In genomic region chr9:66617812-66618211, GRCm38 (mm10) we compare ENCODE assay signal across 31 mouse cellular contexts. TPM values are rescaled to one million over a fixed set of nuclear protein-coding genes. Genes with fewer than 3 reads are reported as not detected.
A peak's percentile ranks its signal among the peaks of the same experiment; 100 is the strongest.
DNase-seq lines count a peak whose midpoint lies in the region; ATAC-seq and TF ChIP-seq lines count a peak whose summit lies in the region.
"Had no signal": no experiment of that assay in that cellular context is flagged by ENCODE, and none has a peak within 500 bp of the region (broad histone marks: within the 10 kb centered on the region; RNA-seq: fewer than 3 reads in every experiment).

No protein-coding gene starts in this region.

- no peak for DNase-seq in forebrain, postnatal 0 days
- DNase-seq in liver, postnatal 0 days, result no peak
- no peak for DNase-seq in MEL (ENCODE audit: low read depth, low spot score)
- peak; percentile 29 for DNase-seq in splenic B cell, adult 2 months (ENCODE audit: low read depth, low spot score)
- DNase-seq in urinary bladder, postnatal 4 days (ENCODE audit: low spot score in 2 of 2), result no peak
- DNase-seq: adrenal gland, adult 2 months; cerebellum, adult 11-12 months; cerebellum, postnatal 14 days; gastrocnemius, postnatal 36 days; heart, postnatal 36 days; kidney, postnatal 4 days; layer of hippocampus, adult 9-11 months; left cerebral cortex, postnatal 4 days; lung, adult 18-20 months; lung, postnatal 4 days; right cerebral cortex, adult 18-20 months; right cerebral cortex, postnatal 4 days; thymus, adult 18-20 months had no signal

- H3K9me3 ChIP-seq in forebrain, postnatal 0 days (ENCODE audit: low read length), result no peaks in the 10 kb centered on the region
- H3K9me3 ChIP-seq in forebrain, embryonic 12.5 days, result no peaks in the 10 kb centered on the region
- no peaks in the 10 kb centered on the region for H3K9me3 ChIP-seq in liver, postnatal 0 days (ENCODE audit: low read length)
- H3K9me3 ChIP-seq in liver, embryonic 12.5 days (replicated peaks), result no peaks in the 10 kb centered on the region
- no peaks in the 10 kb centered on the region for H3K9me3 ChIP-seq in MEL (replicated peaks; ENCODE audit: insufficient read depth, low read length)
- H3K9me3 ChIP-seq in midbrain, embryonic 13.5 days, result no peaks in the 10 kb centered on the region
- H3K9me3 ChIP-seq: embryonic facial prominence, embryonic 12.5 days; heart, embryonic 15.5 days; intestine, embryonic 15.5 days; limb, embryonic 15.5 days; midbrain, embryonic 15.5 days; neural tube, embryonic 13.5 days; stomach, embryonic 15.5 days had no signal

- no peak for TF ChIP-seq EP300 in liver, postnatal 0 days (IDR thresholded peaks at IDR 0.05; ENCODE audit: low read depth)
- no peak for TF ChIP-seq EP300 in MEL (IDR thresholded peaks at IDR 0.05; ENCODE audit: low read depth in 1 of 2, low read length in 2 of 2)

- TF ChIP-seq POLR2A in MEL (IDR thresholded peaks at IDR 0.05; ENCODE audit: control insufficient read depth in 1 of 2, insufficient read depth in 1 of 2, low read depth in 1 of 2, low read length in 2 of 2, poor library complexity in 1 of 2), result no peak

- H3K79me2 ChIP-seq in MEL (ENCODE audit: control insufficient read depth, insufficient read depth, low read length, poor library complexity), result no peaks in the 10 kb centered on the region

- no peak for ATAC-seq in forebrain, postnatal 0 days
- no peak for ATAC-seq in forebrain, embryonic 12.5 days (ENCODE audit: low FRiP score)
- no peak for ATAC-seq in liver, postnatal 0 days
- no peak for ATAC-seq in liver, embryonic 12.5 days
- no peak for ATAC-seq in midbrain, embryonic 13.5 days
- ATAC-seq: intestine, embryonic 15.5 days; midbrain, embryonic 15.5 days had no signal

- H3K27me3 ChIP-seq in forebrain, postnatal 0 days (ENCODE audit: insufficient read depth, low read length), result no peaks in the 10 kb centered on the region
- H3K27me3 ChIP-seq in forebrain, embryonic 12.5 days, result no peaks in the 10 kb centered on the region
- no peaks in the 10 kb centered on the region for H3K27me3 ChIP-seq in liver, postnatal 0 days (ENCODE audit: insufficient read depth, low read length)
- no peaks in the 10 kb centered on the region; the same call in 1 of the 2 replicates for H3K27me3 ChIP-seq in liver, embryonic 12.5 days (replicated peaks)
- H3K27me3 ChIP-seq in MEL (ENCODE audit: control insufficient read depth in 1 of 2, insufficient read depth in 2 of 2, low read length in 2 of 2), result no peaks in the 10 kb centered on the region
- H3K27me3 ChIP-seq in splenic B cell, adult 2 months (ENCODE audit: control insufficient read depth, insufficient read depth, low read length, poor library complexity, severe bottlenecking), result no peaks in the 10 kb centered on the region
- no peaks in the 10 kb centered on the region for H3K27me3 ChIP-seq in midbrain, embryonic 13.5 days
- H3K27me3 ChIP-seq: CH12.LX; embryonic facial prominence, embryonic 12.5 days; heart, embryonic 15.5 days; intestine, embryonic 15.5 days; limb, embryonic 15.5 days; midbrain, embryonic 15.5 days; neural tube, embryonic 13.5 days; stomach, embryonic 15.5 days had no signal

- no peak overlapping the region for H3K4me2 ChIP-seq in forebrain, postnatal 0 days (ENCODE audit: low read depth)
- no peak overlapping the region for H3K4me2 ChIP-seq in forebrain, embryonic 12.5 days
- no peak overlapping the region for H3K4me2 ChIP-seq in liver, postnatal 0 days (ENCODE audit: low read depth, low read length)
- no peak overlapping the region for H3K4me2 ChIP-seq in liver, embryonic 12.5 days
- H3K4me2 ChIP-seq in midbrain, embryonic 13.5 days (replicated peaks), result no peak overlapping the region
- H3K4me2 ChIP-seq: embryonic facial prominence, embryonic 12.5 days; heart, embryonic 15.5 days; hindbrain, embryonic 14.5 days; intestine, embryonic 15.5 days; limb, embryonic 15.5 days; midbrain, embryonic 15.5 days; neural tube, embryonic 13.5 days; stomach, embryonic 15.5 days had no signal

- H3K4me3 ChIP-seq in forebrain, postnatal 0 days (ENCODE audit: low read depth, low read length), result no peak overlapping the region
- H3K4me3 ChIP-seq in forebrain, embryonic 12.5 days (replicated peaks), result no peak overlapping the region
- no peak overlapping the region for H3K4me3 ChIP-seq in liver, postnatal 0 days (ENCODE audit: low read depth, low read length)
- no peak overlapping the region for H3K4me3 ChIP-seq in liver, embryonic 12.5 days
- H3K4me3 ChIP-seq in MEL (ENCODE audit: control insufficient read depth in 1 of 2, insufficient read depth in 1 of 2, low read depth in 2 of 2, low read length in 2 of 2), result no peak overlapping the region
- no peak overlapping the region for H3K4me3 ChIP-seq in midbrain, embryonic 13.5 days (replicated peaks)
- H3K4me3 ChIP-seq: embryonic facial prominence, embryonic 12.5 days; heart, embryonic 15.5 days; intestine, embryonic 15.5 days; left cerebral cortex, adult 2 months; limb, embryonic 15.5 days; midbrain, embryonic 15.5 days; neural tube, embryonic 13.5 days; stomach, embryonic 15.5 days had no signal

- no peaks in the 10 kb centered on the region for H3K36me3 ChIP-seq in forebrain, postnatal 0 days (ENCODE audit: insufficient read depth)
- no peaks in the 10 kb centered on the region for H3K36me3 ChIP-seq in forebrain, embryonic 12.5 days (replicated peaks)
- no peaks in the 10 kb centered on the region for H3K36me3 ChIP-seq in liver, postnatal 0 days (replicated peaks; ENCODE audit: insufficient read depth, low read length)
- no peaks in the 10 kb centered on the region for H3K36me3 ChIP-seq in liver, embryonic 12.5 days
- H3K36me3 ChIP-seq in MEL (ENCODE audit: control insufficient read depth in 1 of 2, insufficient read depth in 2 of 2, low read length in 2 of 2), result peaks cover 0 to 29% of the 10 kb centered on the region in 2 experiments; a peak in 2 of 4 replicates
- no peaks in the 10 kb centered on the region for H3K36me3 ChIP-seq in splenic B cell, adult 2 months (ENCODE audit: control insufficient read depth, insufficient read depth, low read length, poor library complexity, severe bottlenecking)
- no peaks in the 10 kb centered on the region for H3K36me3 ChIP-seq in midbrain, embryonic 13.5 days
- H3K36me3 ChIP-seq: embryonic facial prominence, embryonic 12.5 days; heart, embryonic 15.5 days; intestine, embryonic 15.5 days; limb, embryonic 15.5 days; midbrain, embryonic 15.5 days; neural tube, embryonic 13.5 days; stomach, embryonic 15.5 days had no signal

- 98% methylated on average over 2 of the region's 2 CpGs for WGBS in forebrain, postnatal 0 days
- WGBS in forebrain, embryonic 12.5 days, result 91% methylated on average over 2 of the region's 2 CpGs
- 94% methylated on average over 2 of the region's 2 CpGs for WGBS in liver, postnatal 0 days (ENCODE audit: insufficient replicate concordance)
- WGBS in liver, embryonic 12.5 days (ENCODE audit: insufficient replicate concordance), result 78% methylated on average over 2 of the region's 2 CpGs
- WGBS in midbrain, embryonic 13.5 days, result 100% methylated on average over 2 of the region's 2 CpGs

- H3K9ac ChIP-seq in forebrain, postnatal 0 days, result no peak overlapping the region
- no peak overlapping the region for H3K9ac ChIP-seq in forebrain, embryonic 12.5 days
- no peak overlapping the region for H3K9ac ChIP-seq in liver, postnatal 0 days (replicated peaks)
- H3K9ac ChIP-seq in liver, embryonic 12.5 days, result no peak overlapping the region
- H3K9ac ChIP-seq in MEL (ENCODE audit: control insufficient read depth, low read depth, low read length, poor library complexity, severe bottlenecking), result no peak overlapping the region
- H3K9ac ChIP-seq in midbrain, embryonic 13.5 days (replicated peaks), result no peak overlapping the region
- H3K9ac ChIP-seq: embryonic facial prominence, embryonic 12.5 days; heart, embryonic 15.5 days; hindbrain, embryonic 14.5 days; intestine, embryonic 15.5 days; limb, embryonic 15.5 days; midbrain, embryonic 15.5 days; neural tube, embryonic 13.5 days; stomach, embryonic 15.5 days had no signal

- H3K4me1 ChIP-seq in forebrain, postnatal 0 days (ENCODE audit: insufficient read depth), result no peaks in the 10 kb centered on the region
- H3K4me1 ChIP-seq in forebrain, embryonic 12.5 days, result peaks cover 13% of the 10 kb centered on the region
- peaks cover 35% of the 10 kb centered on the region for H3K4me1 ChIP-seq in liver, postnatal 0 days (ENCODE audit: insufficient read depth)
- H3K4me1 ChIP-seq in liver, embryonic 12.5 days, result peaks cover 47% of the 10 kb centered on the region
- peaks cover 22 to 43% of the 10 kb centered on the region in 2 experiments for H3K4me1 ChIP-seq in MEL (ENCODE audit: control insufficient read depth in 1 of 2, insufficient read depth in 2 of 2, low read length in 2 of 2)
- H3K4me1 ChIP-seq in midbrain, embryonic 13.5 days (replicated peaks), result peaks cover 18% of the 10 kb centered on the region

- H3K27ac ChIP-seq in forebrain, postnatal 0 days (ENCODE audit: low read depth, low read length), result no peak overlapping the region
- no peak overlapping the region for H3K27ac ChIP-seq in forebrain, embryonic 12.5 days
- no peak overlapping the region for H3K27ac ChIP-seq in liver, postnatal 0 days (ENCODE audit: low read depth)
- no peak overlapping the region for H3K27ac ChIP-seq in liver, embryonic 12.5 days
- no peak overlapping the region for H3K27ac ChIP-seq in MEL (ENCODE audit: control insufficient read depth, low read depth, low read length)
- no peak overlapping the region for H3K27ac ChIP-seq in midbrain, embryonic 13.5 days
- H3K27ac ChIP-seq: embryonic facial prominence, embryonic 12.5 days; heart, embryonic 15.5 days; hindbrain, embryonic 14.5 days; intestine, embryonic 15.5 days; left cerebral cortex, adult 2 months; limb, embryonic 15.5 days; midbrain, embryonic 15.5 days; neural tube, embryonic 13.5 days; stomach, embryonic 15.5 days had no signal

- TF ChIP-seq RAD21 in MEL (IDR thresholded peaks at IDR 0.05; ENCODE audit: low read depth, low read length), result no peak

- TF ChIP-seq CTCF in forebrain, postnatal 0 days (IDR thresholded peaks at IDR 0.05; ENCODE audit: low read depth), result 0 out of 2 replicates have a peak, but pooled peaks have one; percentile 3
- TF ChIP-seq CTCF in liver, postnatal 0 days (IDR thresholded peaks at IDR 0.05; ENCODE audit: low read depth), result peak; percentile 25; the same call in 1 of the 2 replicates
- peak; percentile 23 to 24 (median 23); a peak in 2 of 6 replicates for TF ChIP-seq CTCF in MEL (IDR thresholded peaks at IDR 0.05 in 2 of 3, conservative IDR thresholded peaks at IDR 0.05 in 1 of 3; ENCODE audit: control insufficient read depth in 1 of 3, insufficient read depth in 1 of 3, low read depth in 2 of 3, low read length in 3 of 3, poor library complexity in 1 of 3, severe bottlenecking in 1 of 3)

RNA-seq across cellular contexts. Expression of gene Usp3, which starts 24.9 kb away (rescaled TPM):
- total RNA-seq in forebrain, postnatal 0 days (2014; rRNA removed), result 46.3 and 59.7 TPM in 2 replicates
- 55.1 and 55.2 TPM in 2 replicates for polyA plus RNA-seq in forebrain, postnatal 0 days (2015; fragmentation: Nextera tagmentation; extraction: Ambion mirVana)
- 121 and 122 TPM in 2 replicates for polyA plus RNA-seq in forebrain, embryonic 12.5 days (2016; fragmentation: Nextera tagmentation; extraction: Ambion mirVana)
- 19.8 and 21.6 TPM in 2 replicates for polyA plus RNA-seq in liver, postnatal 0 days (2015; fragmentation: Nextera tagmentation; extraction: Ambion mirVana)
- polyA plus RNA-seq in liver, embryonic 12.5 days (2016; fragmentation: Nextera tagmentation; extraction: Ambion mirVana), result 20.3 and 21.3 TPM in 2 replicates
- total RNA-seq in MEL (2012; rRNA removed), result 9.8 and 11.7 TPM in 2 replicates
- 100 to 1,000 TPM in 1 of 2 experiments, 10 to 100 TPM in 1; 22.0 to 534 TPM for polyA plus RNA-seq in MEL (2012; ENCODE audit: insufficient read depth in 1 of 2, insufficient read length in 2 of 2, low read depth in 1 of 2, low replicate concordance in 2 of 2, missing spikeins in 1 of 2)
- polyA plus RNA-seq in midbrain, embryonic 13.5 days (2015; fragmentation: Nextera tagmentation; extraction: Ambion mirVana), result 109 and 118 TPM in 2 replicates
